Mouse (Mus musculus): ENCODE measurements around the gene Tcp11l2.

DNA sequence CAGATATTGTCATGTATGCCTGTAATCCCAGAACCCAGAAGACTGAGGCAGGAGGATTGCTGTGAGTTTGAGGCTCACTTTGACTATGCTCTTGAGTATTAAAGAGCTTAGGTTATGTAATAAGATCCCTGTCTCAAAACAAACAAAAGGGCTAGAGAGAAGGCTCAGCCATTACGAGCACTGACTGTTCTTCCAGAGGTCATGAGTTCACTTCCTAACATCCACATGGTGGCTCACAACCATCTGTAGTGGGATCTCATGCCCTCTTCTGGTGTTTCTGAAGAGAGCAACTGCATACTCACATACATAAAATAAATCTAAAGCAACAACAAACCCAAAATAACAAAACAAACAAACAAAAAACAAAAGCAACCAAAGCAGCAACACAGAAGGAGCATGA lies 21.7 kb downstream of the Tcp11l2 start:
- TF ChIP-seq CTCF (IDR thresholded peaks at IDR 0.05; ENCODE audit: low read depth) (0 out of 2 replicates have a peak, but pooled peaks have one; percentile 8), EP300 (IDR thresholded peaks at IDR 0.05; ENCODE audit: low read depth) (no peak)

All from heart, postnatal 0 days (tissue).